7 mouse cellular contexts compared by ENCODE assay signal in genomic region chr1:191989994-191990393, GRCm38 (mm10). TPM values are rescaled to one million over a fixed set of nuclear protein-coding genes. Genes with fewer than 3 reads are reported as not detected.
DNase-seq lines count a peak whose midpoint lies in the region; ATAC-seq lines count a peak whose summit lies in the region.

No protein-coding gene starts in this region.

- H3K36me3 ChIP-seq in embryonic facial prominence, embryonic 10.5 days (replicated peaks), result no peaks in the 10 kb centered on the region
- no peaks in the 10 kb centered on the region for H3K36me3 ChIP-seq in limb, embryonic 10.5 days
- no peaks in the 10 kb centered on the region for H3K36me3 ChIP-seq in midbrain, embryonic 13.5 days

- peak overlapping the region; percentile 70 for H3K4me3 ChIP-seq in embryonic facial prominence, embryonic 10.5 days
- H3K4me3 ChIP-seq in limb, embryonic 10.5 days, result peak overlapping the region; percentile 66
- peak overlapping the region; percentile 54 for H3K4me3 ChIP-seq in midbrain, embryonic 13.5 days (replicated peaks)

- peaks cover 6% of the 10 kb centered on the region; the same call in 1 of the 2 replicates for H3K4me1 ChIP-seq in embryonic facial prominence, embryonic 10.5 days
- no peaks in the 10 kb centered on the region for H3K4me1 ChIP-seq in limb, embryonic 10.5 days
- H3K4me1 ChIP-seq in midbrain, embryonic 13.5 days (replicated peaks), result 0 out of 2 replicates have a peak, but pooled peaks cover 3% of the 10 kb centered on the region

- H3K27ac ChIP-seq in embryonic facial prominence, embryonic 10.5 days (replicated peaks), result peak overlapping the region; percentile 91
- H3K27ac ChIP-seq in limb, embryonic 10.5 days, result peak overlapping the region; percentile 91
- peak overlapping the region; percentile 82 for H3K27ac ChIP-seq in midbrain, embryonic 13.5 days

- peaks cover 13% of the 10 kb centered on the region; the same call in 1 of the 2 replicates for H3K27me3 ChIP-seq in embryonic facial prominence, embryonic 10.5 days (replicated peaks; ENCODE audit: low read depth, poor library complexity, severe bottlenecking)
- peaks cover 14% of the 10 kb centered on the region for H3K27me3 ChIP-seq in limb, embryonic 10.5 days (ENCODE audit: low read depth, poor library complexity, severe bottlenecking)
- no peaks in the 10 kb centered on the region for H3K27me3 ChIP-seq in midbrain, embryonic 13.5 days

- peak; percentile 97 for DNase-seq in adrenal gland, postnatal 10 days
- DNase-seq in embryonic facial prominence, embryonic 10.5 days (ENCODE audit: low spot score), result peak; percentile 97
- DNase-seq in kidney, adult 11 months, result peak; percentile 93
- peak; percentile 95 for DNase-seq in limb, embryonic 10.5 days (ENCODE audit: low spot score)
- DNase-seq in spleen, adult 12 weeks (ENCODE audit: low spot score), result peak; percentile 83

- H3K9me3 ChIP-seq in embryonic facial prominence, embryonic 10.5 days, result no peaks in the 10 kb centered on the region
- H3K9me3 ChIP-seq in limb, embryonic 10.5 days (replicated peaks), result no peaks in the 10 kb centered on the region
- H3K9me3 ChIP-seq in midbrain, embryonic 13.5 days, result no peaks in the 10 kb centered on the region

- peak overlapping the region; percentile 62 for H3K4me2 ChIP-seq in midbrain, embryonic 13.5 days (replicated peaks)

- WGBS in embryonic facial prominence, embryonic 10.5 days, result under 1% methylated on average over 22 of the region's 22 CpGs
- WGBS in limb, embryonic 10.5 days, result under 1% methylated on average over 22 of the region's 22 CpGs
- under 1% methylated on average over 22 of the region's 22 CpGs for WGBS in midbrain, embryonic 13.5 days

- ATAC-seq in granulocyte monocyte progenitor cell, adult 5-6 weeks (replicated peaks; ENCODE audit: poor library complexity, severe bottlenecking), result peak; percentile 100
- ATAC-seq in midbrain, embryonic 13.5 days, result peak; percentile 99

- H3K9ac ChIP-seq in midbrain, embryonic 13.5 days (replicated peaks), result peak overlapping the region; percentile 77

RNA-seq across cellular contexts. Expression of gene Rd3, which starts 12.8 kb away (rescaled TPM):
- total RNA-seq in adrenal gland, postnatal 10 days (2021), result under 1 TPM; 0.15 to 0.48 TPM
- polyA plus RNA-seq in embryonic facial prominence, embryonic 10.5 days (2016; fragmentation: Nextera tagmentation; extraction: Ambion mirVana), result 0.75 and 1.7 TPM in 2 replicates
- not detected in 2 replicates for total RNA-seq in granulocyte monocyte progenitor cell, adult 5-6 weeks (2014; fragmentation: Nextera tagmentation)
- total RNA-seq in granulocyte monocyte progenitor cell, adult 5-6 weeks (2017), result not detected in 2 replicates
- 0.06 TPM in 1 of 2 replicates, not detected in the other for polyA plus RNA-seq in limb, embryonic 10.5 days (2016; fragmentation: Nextera tagmentation; extraction: Ambion mirVana)
- polyA plus RNA-seq in midbrain, embryonic 13.5 days (2015; fragmentation: Nextera tagmentation; extraction: Ambion mirVana), result 1.8 and 3.1 TPM in 2 replicates

Comparison
In these comparisons a context has a peak if more than half of its experiments do, and no peak if none do; other contexts are left out.
1. Peak in every context shown above with its lines: DNase-seq, ATAC-seq, H3K4me3 ChIP-seq and H3K27ac ChIP-seq.